Mouse (Mus musculus): ENCODE data around the gene Trim61. TPM values are rescaled to one million over a fixed set of nuclear protein-coding genes. Genes with fewer than 3 reads are reported as not detected.

Trim61 gene
- not detected in 2 replicates for total RNA-seq (2017)

- ATAC-seq (replicated peaks; ENCODE audit: low read depth, poor library complexity, severe bottlenecking), result no peak
These were observed at the start of gene Trim61, which contains the start of gene Trim60 for GRCm38 (mm10) chr8:65018423-65018822. Gene Trim61, minus strand, starts transcription at chr8:65018523. Gene Trim60, minus strand, starts transcription at chr8:65018584.

- no peak for ATAC-seq (replicated peaks; ENCODE audit: low read depth, poor library complexity, severe bottlenecking)
These were observed 49.6 kb upstream of the Trim61 start for GRCm38 (mm10) chr8:65067694-65068472.

- ATAC-seq (replicated peaks; ENCODE audit: low read depth, poor library complexity, severe bottlenecking), result no peak
These were observed 48.7 kb upstream of the Trim61 start for GRCm38 (mm10) chr8:65067031-65067430.

- ATAC-seq (replicated peaks; ENCODE audit: low read depth, poor library complexity, severe bottlenecking), result no peak
These were observed 47.3 kb upstream of the Trim61 start for GRCm38 (mm10) chr8:65065622-65066021.

GRCm38 (mm10) chr8:65064071-65064470 lies 45.7 kb upstream of the Trim61 start:
- ATAC-seq (replicated peaks; ENCODE audit: low read depth, poor library complexity, severe bottlenecking), result no peak

- ATAC-seq (replicated peaks; ENCODE audit: low read depth, poor library complexity, severe bottlenecking), result no peak
These were observed 43.9 kb upstream of the Trim61 start for GRCm38 (mm10) chr8:65062195-65062594.

- ATAC-seq (replicated peaks; ENCODE audit: low read depth, poor library complexity, severe bottlenecking), result no peak
These were observed 38.4 kb upstream of the Trim61 start for GRCm38 (mm10) chr8:65056722-65057121.

GRCm38 (mm10) chr8:65053968-65054367 lies 35.6 kb upstream of the Trim61 start:
- no peak for ATAC-seq (replicated peaks; ENCODE audit: low read depth, poor library complexity, severe bottlenecking)

- ATAC-seq (replicated peaks; ENCODE audit: low read depth, poor library complexity, severe bottlenecking), result no peak
These were observed 35.2 kb upstream of the Trim61 start for GRCm38 (mm10) chr8:65053554-65053953.

GRCm38 (mm10) chr8:65047801-65048200 lies 29.5 kb upstream of the Trim61 start:
- no peak for ATAC-seq (replicated peaks; ENCODE audit: low read depth, poor library complexity, severe bottlenecking)

- ATAC-seq (replicated peaks; ENCODE audit: low read depth, poor library complexity, severe bottlenecking), result no peak
These were observed 28.9 kb upstream of the Trim61 start for GRCm38 (mm10) chr8:65047193-65047592.

GRCm38 (mm10) chr8:65046565-65046964 lies 28.2 kb upstream of the Trim61 start:
- ATAC-seq (replicated peaks; ENCODE audit: low read depth, poor library complexity, severe bottlenecking), result no peak

GRCm38 (mm10) chr8:65037117-65037533 lies 18.8 kb upstream of the Trim61 start, which contains the start of gene Apela:
Gene Apela, minus strand, starts transcription at chr8:65037336.
- ATAC-seq (replicated peaks; ENCODE audit: low read depth, poor library complexity, severe bottlenecking), result no peak

- no peak for ATAC-seq (replicated peaks; ENCODE audit: low read depth, poor library complexity, severe bottlenecking)
These were observed 15.8 kb upstream of the Trim61 start for GRCm38 (mm10) chr8:65034136-65034535.

- ATAC-seq (replicated peaks; ENCODE audit: low read depth, poor library complexity, severe bottlenecking), result no peak
These were observed 14.7 kb upstream of the Trim61 start for GRCm38 (mm10) chr8:65033056-65033455.

- ATAC-seq (replicated peaks; ENCODE audit: low read depth, poor library complexity, severe bottlenecking), result no peak
These were observed 13.8 kb upstream of the Trim61 start for GRCm38 (mm10) chr8:65032107-65032506.

GRCm38 (mm10) chr8:65030735-65031485 lies 12.6 kb upstream of the Trim61 start:
- ATAC-seq (replicated peaks; ENCODE audit: low read depth, poor library complexity, severe bottlenecking), result no peak

GRCm38 (mm10) chr8:65029776-65030175 lies 11.5 kb upstream of the Trim61 start:
- no peak for ATAC-seq (replicated peaks; ENCODE audit: low read depth, poor library complexity, severe bottlenecking)

- ATAC-seq (replicated peaks; ENCODE audit: low read depth, poor library complexity, severe bottlenecking), result no peak
These were observed 10.8 kb upstream of the Trim61 start for GRCm38 (mm10) chr8:65028959-65029686.

- peak; percentile 60; the same call in 1 of the 2 replicates for ATAC-seq (replicated peaks; ENCODE audit: low read depth, poor library complexity, severe bottlenecking)
These were observed 4.2 kb upstream of the Trim61 start for GRCm38 (mm10) chr8:65022485-65022884.
